Mouse (Mus musculus) embryonic facial prominence, embryonic 11.5 days (tissue): ENCODE measurements at regions not wholly inside any gene's neighbourhood (a gene's known extent, or its start where the extent isn't known, plus 50 kb on each side); places are given as distances from the start of the nearest gene placed in this dataset.

ENCODE experiments used
- ATAC-seq: fragments of 200-750 bp; cut with Nextera tagmentation; replicated peaks from 2 replicates; pipeline ENCODE4 v1.8.0; 2017; ENCODE audit warnings: low read depth; ENCODE audit not compliant: insufficient number of reproducible peaks, low FRiP score, low TSS enrichment
- DNase-seq: peaks from one replicate; pipeline ENCODE4 v3.0.0-alpha.2; 2015; ENCODE audit warnings: low spot score
- H3K27ac ChIP-seq: fragments of 300-500 bp; sonication (generic); replicated peaks from 2 replicates; pipeline ENCODE4 v1.5.1; 2014; ENCODE audit warnings: mild to moderate bottlenecking, low read depth, low read length, control low read depth
- H3K27me3 ChIP-seq: fragments of 300-500 bp; sonication (generic); 2 replicates; pipeline ENCODE4 v1.6.1; 2014; ENCODE audit warnings: mild to moderate bottlenecking, low read length, moderate library complexity, mixed read lengths; ENCODE audit not compliant: control insufficient read depth, insufficient read depth
- H3K36me3 ChIP-seq: fragments of 300-500 bp; sonication (generic); replicated peaks from 2 replicates; pipeline ENCODE4 v1.6.1; 2014; ENCODE audit warnings: low read depth, mild to moderate bottlenecking, low read length, moderate library complexity, mixed read lengths; ENCODE audit not compliant: control insufficient read depth, insufficient read depth
- H3K4me1 ChIP-seq: fragments of 300-500 bp; sonication (generic); 2 replicates; pipeline ENCODE4 v1.6.1; 2014; ENCODE audit warnings: low read length, mixed read lengths; ENCODE audit not compliant: control insufficient read depth, insufficient read depth
- H3K4me2 ChIP-seq: fragments of 300-500 bp; sonication (generic); 2 replicates; pipeline ENCODE4 v1.6.1; 2014; ENCODE audit warnings: low read depth, mild to moderate bottlenecking, control low read depth, low read length, moderate library complexity
- H3K4me3 ChIP-seq: fragments of 300-500 bp; sonication (generic); 2 replicates; pipeline ENCODE4 v1.5.1; 2014; ENCODE audit warnings: low read depth, low read length, control low read depth
- H3K9ac ChIP-seq: fragments of 300-500 bp; sonication (generic); replicated peaks from 2 replicates; pipeline ENCODE4 v1.6.1; 2014; ENCODE audit warnings: mild to moderate bottlenecking, control low read depth, low read length
- H3K9me3 ChIP-seq: fragments of 300-500 bp; sonication (generic); replicated peaks from 2 replicates; pipeline ENCODE4 v1.6.1; 2016; ENCODE audit warnings: mild to moderate bottlenecking, low read length, inconsistent platforms, mixed read lengths; ENCODE audit not compliant: control insufficient read depth
- WGBS: fragments of 180-500 bp; shearing (Covaris S2); extraction: QIAGEN DNeasy Blood & Tissue Kit; methylation state at CpG from one replicate; pipeline ENCODE4 v1.1.7; 2014; 5-methylcytosine and 5-hydroxymethylcytosine counted together

DNA sequence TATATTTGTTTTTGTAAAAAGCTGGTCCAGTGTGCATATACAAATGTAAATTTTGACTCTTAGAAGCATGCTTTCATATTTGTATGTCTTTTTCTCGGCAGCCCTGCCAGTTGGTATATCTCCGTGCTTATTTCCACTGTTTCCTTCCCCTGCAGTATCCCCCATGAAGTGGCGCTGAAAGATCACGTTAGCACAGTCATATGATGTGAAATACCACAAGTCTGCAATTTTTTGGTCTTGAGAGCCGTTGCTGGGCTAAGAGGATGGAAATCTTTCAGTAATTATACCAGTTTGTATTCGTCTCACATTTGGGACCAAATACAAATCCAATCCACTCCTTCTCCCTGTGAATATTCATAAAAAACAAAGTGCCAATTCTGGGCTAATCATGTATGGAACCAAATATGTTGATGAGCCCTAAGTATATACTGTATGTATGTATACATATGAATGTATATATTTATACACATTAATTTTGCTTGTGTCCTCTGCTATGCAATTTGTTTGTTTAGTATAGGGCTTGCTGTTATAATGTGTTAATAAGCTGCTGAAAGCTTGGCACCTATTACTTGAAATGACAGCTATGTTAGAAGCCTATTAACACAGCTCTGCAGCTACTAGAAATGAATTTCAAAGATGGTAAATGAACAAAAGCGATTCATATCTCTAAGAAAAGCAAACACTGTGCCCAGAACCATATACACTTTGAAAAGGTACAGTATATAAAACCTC lies 283.8 kb upstream of the Dph6 start:
- ATAC-seq = no peak
- no peaks in the 10 kb centered on the region for H3K36me3 ChIP-seq
- H3K4me3 ChIP-seq = no peak overlapping the region
- H3K4me2 ChIP-seq = no peak overlapping the region
- WGBS = 70% methylated on average over 7 of the region's 7 CpGs
- DNase-seq = no peak
- no peaks in the 10 kb centered on the region for H3K4me1 ChIP-seq
- H3K27me3 ChIP-seq = no peaks in the 10 kb centered on the region
- H3K27ac ChIP-seq = no peak overlapping the region
- H3K9me3 ChIP-seq = no peaks in the 10 kb centered on the region
- no peak overlapping the region for H3K9ac ChIP-seq

DNA sequence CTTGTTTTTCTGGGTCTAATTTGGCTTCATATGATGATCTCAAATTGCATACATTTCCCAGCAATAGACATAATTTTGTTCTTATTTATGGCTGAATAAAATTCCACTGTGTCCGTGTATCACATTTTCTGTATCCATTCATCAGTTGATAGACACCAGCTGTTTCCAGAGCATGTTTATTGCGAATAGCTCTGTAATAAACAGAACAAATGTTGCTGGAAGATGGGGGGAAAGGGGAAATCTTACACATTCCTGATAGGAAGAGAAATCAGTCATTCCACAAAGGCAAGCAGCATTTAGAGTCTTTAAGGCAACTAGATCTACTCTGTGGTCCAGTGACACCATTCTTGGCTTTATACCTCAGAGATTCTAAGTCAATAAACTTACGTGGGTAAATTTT lies 311.3 kb upstream of the Dph6 start:
- DNase-seq (no peak), ATAC-seq (no peak)
- Histone ChIP-seq H3K27ac (no peak overlapping the region), H3K4me1 (no peaks in the 10 kb centered on the region), H3K27me3 (no peaks in the 10 kb centered on the region), H3K4me3 (no peak overlapping the region), H3K4me2 (no peak overlapping the region), H3K9ac (no peak overlapping the region), H3K36me3 (no peaks in the 10 kb centered on the region), H3K9me3 (no peaks in the 10 kb centered on the region)
- 83% methylated on average over 3 of the region's 3 CpGs for whole genome bisulfite sequencing

DNA sequence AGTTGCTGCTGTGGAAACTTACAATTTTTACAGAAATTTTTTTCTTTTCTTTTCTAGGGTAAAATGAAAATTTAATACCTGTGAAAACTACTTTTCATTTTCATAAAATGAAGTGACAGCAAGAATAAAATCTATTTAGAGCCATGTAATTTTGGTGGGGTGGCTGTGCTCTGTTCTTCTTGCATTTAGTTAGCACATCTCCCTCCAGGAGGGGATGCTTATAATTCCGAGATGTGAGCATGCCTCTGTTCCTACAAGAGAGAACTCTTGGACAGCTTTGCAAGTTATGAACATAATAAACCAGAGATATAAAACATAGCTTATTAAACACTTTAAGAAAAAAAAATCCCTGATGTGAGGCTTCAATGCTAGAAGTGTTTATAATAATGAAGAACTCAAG lies 313.9 kb upstream of the Dph6 start:
- Histone ChIP-seq H3K36me3 (no peaks in the 10 kb centered on the region), H3K27me3 (no peaks in the 10 kb centered on the region), H3K9me3 (no peaks in the 10 kb centered on the region), H3K9ac (no peak overlapping the region), H3K4me2 (no peak overlapping the region), H3K27ac (no peak overlapping the region), H3K4me3 (no peak overlapping the region), H3K4me1 (no peaks in the 10 kb centered on the region)
- no peak for ATAC-seq
- WGBS = 76% methylated on average over 1 of the region's 1 CpGs
- DNase-seq = no peak

DNA sequence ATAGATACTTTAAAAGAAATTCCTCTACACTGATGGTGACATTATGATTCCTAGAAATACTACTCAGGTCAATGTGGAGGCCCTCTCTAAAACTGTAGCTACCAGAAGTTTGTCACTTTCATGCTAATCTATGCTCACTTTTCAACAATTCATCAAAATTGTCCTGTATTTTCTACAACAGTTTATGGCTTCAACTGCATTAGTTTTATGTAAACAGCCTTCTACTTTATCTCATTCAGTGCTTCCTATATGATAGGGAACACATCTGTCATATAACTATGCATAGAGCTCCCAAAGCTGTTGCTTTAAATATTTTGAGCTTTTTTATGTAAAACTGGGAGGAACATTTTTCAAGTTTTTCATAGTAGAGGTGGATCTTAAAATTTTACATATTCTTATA lies 338.7 kb upstream of the Dph6 start:
- H3K9ac ChIP-seq = no peak overlapping the region
- DNase-seq (no peak), ATAC-seq (no peak)
- no peaks in the 10 kb centered on the region for H3K27me3 ChIP-seq
- H3K4me1 ChIP-seq = no peaks in the 10 kb centered on the region
- no peaks in the 10 kb centered on the region for H3K36me3 ChIP-seq
- no peak overlapping the region for H3K27ac ChIP-seq
- H3K4me2 ChIP-seq = no peak overlapping the region
- H3K4me3 ChIP-seq = no peak overlapping the region
- H3K9me3 ChIP-seq = no peaks in the 10 kb centered on the region

DNA sequence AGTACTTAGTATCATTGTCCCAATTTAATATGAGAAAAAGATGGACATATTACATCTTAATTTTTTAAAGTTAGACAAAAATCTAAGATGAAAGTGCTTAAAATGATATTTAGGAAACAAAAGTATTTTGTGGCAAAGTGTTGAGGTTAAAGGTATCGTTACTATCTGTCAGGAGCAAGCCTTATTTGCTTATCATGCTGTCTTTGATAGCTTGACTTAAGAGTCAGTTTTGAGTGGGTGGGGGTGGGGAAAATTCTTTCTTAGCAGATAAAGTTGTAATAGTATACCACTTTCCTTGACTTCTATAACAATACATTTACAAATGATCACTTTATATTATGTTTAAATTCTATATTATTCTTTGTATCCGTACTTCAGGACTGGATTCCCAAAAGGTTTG lies 339.1 kb upstream of the Dph6 start:
- no peaks in the 10 kb centered on the region for H3K36me3 ChIP-seq
- H3K4me3 ChIP-seq = no peak overlapping the region
- no peak for ATAC-seq
- no peak overlapping the region for H3K4me2 ChIP-seq
- H3K9me3 ChIP-seq = no peaks in the 10 kb centered on the region
- no peaks in the 10 kb centered on the region for H3K4me1 ChIP-seq
- WGBS = 87% methylated on average over 2 of the region's 2 CpGs
- H3K27me3 ChIP-seq = no peaks in the 10 kb centered on the region
- no peak for DNase-seq
- H3K9ac ChIP-seq = no peak overlapping the region
- H3K27ac ChIP-seq = no peak overlapping the region

DNA sequence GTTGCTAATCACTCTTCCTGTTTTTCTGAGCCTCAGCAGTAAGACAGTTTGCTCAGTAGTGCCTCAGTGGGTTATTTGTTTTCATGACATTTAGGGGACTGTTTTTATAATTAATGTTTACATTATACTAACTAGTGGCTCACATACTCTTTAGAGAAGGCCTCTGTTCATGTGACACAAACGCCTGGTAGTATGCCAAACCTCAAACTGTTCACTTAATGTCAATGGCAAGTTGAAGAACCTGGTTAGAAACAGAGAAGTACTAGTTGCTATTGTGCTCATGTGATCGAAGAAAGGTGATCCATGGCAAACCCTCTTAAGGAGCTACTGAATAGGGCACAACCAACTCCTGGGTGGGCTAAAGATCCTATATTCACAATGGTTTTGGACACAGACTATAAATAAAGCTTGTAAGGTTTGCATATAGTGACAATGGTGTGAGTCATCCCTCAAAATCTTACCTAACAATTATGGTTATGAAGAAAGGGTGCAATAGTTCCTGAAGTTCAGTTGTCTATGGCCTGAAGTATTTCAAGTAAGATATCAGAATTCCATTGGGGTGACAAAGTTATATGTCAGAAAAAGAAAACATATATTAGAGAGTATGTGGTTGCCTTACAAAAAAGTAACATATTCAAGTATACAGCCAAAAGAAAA lies 340.1 kb upstream of the Dph6 start:
- no peak for ATAC-seq

DNA sequence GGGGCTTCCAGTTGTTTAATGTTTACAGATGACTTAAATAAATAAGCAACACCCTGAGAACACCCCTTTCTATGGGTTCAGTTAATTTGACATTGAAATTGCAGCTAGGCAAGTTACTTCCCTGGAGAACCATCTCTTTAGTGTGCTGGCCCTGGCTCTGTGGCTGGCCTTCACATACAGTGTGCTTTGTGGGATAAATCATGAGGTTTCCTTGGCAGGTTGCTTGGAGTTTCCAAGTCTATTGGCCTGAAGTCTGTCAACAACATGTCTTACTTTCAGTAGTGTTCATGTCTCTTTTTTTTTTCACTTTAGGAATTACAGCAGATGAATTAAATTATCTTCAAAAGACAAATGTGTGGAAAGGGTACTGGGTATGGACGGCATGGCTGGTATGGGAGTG lies 359.2 kb upstream of the Dph6 start:
- ATAC-seq (no peak), DNase-seq (no peak)
- Histone ChIP-seq H3K27ac (no peak overlapping the region), H3K9me3 (no peaks in the 10 kb centered on the region), H3K4me1 (no peaks in the 10 kb centered on the region), H3K36me3 (no peaks in the 10 kb centered on the region), H3K4me2 (no peak overlapping the region), H3K27me3 (no peaks in the 10 kb centered on the region), H3K4me3 (no peak overlapping the region), H3K9ac (no peak overlapping the region)
- 79% methylated on average over 1 of the region's 1 CpGs for WGBS

More for the DNA sequence above, 340.1 kb upstream of the Dph6 start:
- no peak overlapping the region for H3K4me2 ChIP-seq
- H3K27me3 ChIP-seq = no peaks in the 10 kb centered on the region
- no peaks in the 10 kb centered on the region for H3K36me3 ChIP-seq
- H3K27ac ChIP-seq = no peak overlapping the region
- no peaks in the 10 kb centered on the region for H3K4me1 ChIP-seq
- no peak for DNase-seq
- H3K9me3 ChIP-seq = no peaks in the 10 kb centered on the region
- H3K4me3 ChIP-seq = no peak overlapping the region
- WGBS = 78% methylated on average over 2 of the region's 2 CpGs
- no peak overlapping the region for H3K9ac ChIP-seq

DNA sequence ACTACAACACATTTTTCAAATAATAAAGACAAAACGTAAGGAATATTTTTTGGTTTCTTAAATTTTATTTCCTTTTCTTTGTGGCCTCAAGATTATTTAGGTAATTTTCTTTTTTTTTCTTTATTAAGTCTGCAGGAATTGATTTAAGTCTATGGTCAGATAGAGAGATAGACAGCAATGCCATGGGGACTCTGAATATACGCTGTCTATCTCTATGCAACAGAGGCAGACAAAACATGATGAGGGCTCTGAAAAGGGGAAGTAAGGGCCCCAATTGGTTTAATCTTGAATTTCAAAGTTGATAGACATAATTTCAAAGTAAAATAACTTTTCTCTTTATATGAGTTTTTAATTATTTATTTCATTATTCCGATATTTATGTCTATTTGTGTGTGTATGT lies 372.0 kb upstream of the Dph6 start:
- Histone ChIP-seq H3K27me3 (no peaks in the 10 kb centered on the region), H3K27ac (no peak overlapping the region), H3K4me2 (no peak overlapping the region), H3K4me1 (no peaks in the 10 kb centered on the region), H3K4me3 (no peak overlapping the region), H3K9me3 (no peaks in the 10 kb centered on the region), H3K9ac (no peak overlapping the region), H3K36me3 (no peaks in the 10 kb centered on the region)
- ATAC-seq (no peak), DNase-seq (no peak)
- 91% methylated on average over 3 of the region's 3 CpGs for WGBS
